Mouse (Mus musculus) gastrocnemius, adult 18-20 months (tissue): ENCODE data around the gene Tll2. TPM values are rescaled to one million over a fixed set of nuclear protein-coding genes. Genes with fewer than 3 reads are reported as not detected.

Source experiments
- DNase-seq: peaks from one replicate; pipeline ENCODE4 v3.0.0; 2021; ENCODE audit warnings: low spot score
- total RNA-seq, 2 experiments: library from RNA; stranded (reverse); gene quantifications; 2 replicates each; pipeline ENCODE4 v1.2.3; 2021

The Tll2 gene
- total RNA-seq, 2 experiments from 2014 or later, result 0.07 TPM

- no peak for DNase-seq
These were observed 118.1 kb downstream of the Tll2 start for GRCm38 (mm10) chr19:41088491-41088890.

- no peak for DNase-seq
These were observed 118.7 kb downstream of the Tll2 start for GRCm38 (mm10) chr19:41087901-41088300.

GRCm38 (mm10) chr19:41086700-41087099 is 119.9 kb downstream of the Tll2 start:
- DNase-seq, result peak; percentile 80

- DNase-seq, result no peak
These were observed 120.3 kb downstream of the Tll2 start for GRCm38 (mm10) chr19:41086289-41086688.

- DNase-seq, result no peak
These were observed 123.0 kb downstream of the Tll2 start for GRCm38 (mm10) chr19:41083646-41084045.

GRCm38 (mm10) chr19:41081589-41081988 is 125.0 kb downstream of the Tll2 start:
- DNase-seq, result no peak

- no peak for DNase-seq
These were observed 129.7 kb downstream of the Tll2 start, which contains the start of gene Opalin for GRCm38 (mm10) chr19:41076906-41077305. Opalin (minus strand) TSS chr19:41077113.

DNA sequence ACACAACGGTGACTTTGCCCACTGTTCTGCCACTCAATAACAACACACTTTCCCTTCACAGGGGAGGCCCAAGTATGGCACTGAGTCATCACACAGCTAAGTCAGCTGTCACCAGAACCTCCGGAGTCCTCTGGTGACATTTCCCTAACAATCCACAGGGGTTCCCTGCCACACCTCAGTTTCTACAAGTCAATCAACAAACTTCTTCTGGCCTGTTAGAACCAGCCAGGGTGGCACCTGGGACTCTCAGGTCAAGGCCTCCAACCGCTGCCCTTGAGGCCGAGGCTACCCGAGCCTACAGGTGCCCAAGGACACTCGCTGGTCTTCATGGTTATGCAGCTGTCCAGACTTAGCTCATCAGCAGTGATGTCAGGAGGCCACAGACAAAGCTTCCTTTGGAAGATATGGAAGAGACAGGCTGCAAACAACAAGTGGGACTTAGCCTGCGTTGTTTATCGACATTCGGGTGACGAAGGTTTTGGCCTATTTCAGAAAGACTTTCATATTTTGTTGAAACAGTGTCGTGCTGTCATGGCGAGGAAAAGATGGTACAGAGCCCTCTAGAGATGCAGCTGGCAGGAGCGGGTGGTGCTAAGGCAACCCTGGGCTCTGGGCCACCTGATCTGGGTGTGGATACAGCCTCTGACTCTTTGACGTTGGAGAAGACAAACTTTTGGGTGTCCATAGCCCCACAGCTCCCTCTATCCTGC is 132.7 kb downstream of the Tll2 start:
- no peak for DNase-seq

- peak; percentile 82 for DNase-seq
These were observed 135.1 kb downstream of the Tll2 start for GRCm38 (mm10) chr19:41071500-41071899.

DNA sequence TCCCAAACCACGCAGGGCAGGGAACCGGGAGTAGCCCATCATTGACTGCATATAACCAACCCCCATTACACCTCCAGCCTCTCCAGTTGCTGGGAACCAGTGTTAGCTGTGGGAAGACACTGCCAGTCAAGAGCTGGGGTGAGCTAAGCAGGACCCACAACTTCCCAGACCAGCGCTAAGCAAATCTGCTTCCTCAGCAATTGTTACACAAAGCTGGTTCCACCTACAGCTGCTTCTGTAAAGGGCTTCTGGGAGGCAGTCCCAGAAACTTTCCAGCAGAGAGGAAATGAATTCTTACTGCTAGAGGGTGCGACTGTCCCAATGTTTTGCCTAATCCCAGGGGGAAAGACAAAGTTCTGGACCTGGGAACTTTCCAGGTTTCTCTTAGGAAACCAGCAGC is 151.9 kb downstream of the Tll2 start:
- DNase-seq, result no peak

- no peak for DNase-seq
These were observed 153.1 kb downstream of the Tll2 start for GRCm38 (mm10) chr19:41053530-41053929.

DNA sequence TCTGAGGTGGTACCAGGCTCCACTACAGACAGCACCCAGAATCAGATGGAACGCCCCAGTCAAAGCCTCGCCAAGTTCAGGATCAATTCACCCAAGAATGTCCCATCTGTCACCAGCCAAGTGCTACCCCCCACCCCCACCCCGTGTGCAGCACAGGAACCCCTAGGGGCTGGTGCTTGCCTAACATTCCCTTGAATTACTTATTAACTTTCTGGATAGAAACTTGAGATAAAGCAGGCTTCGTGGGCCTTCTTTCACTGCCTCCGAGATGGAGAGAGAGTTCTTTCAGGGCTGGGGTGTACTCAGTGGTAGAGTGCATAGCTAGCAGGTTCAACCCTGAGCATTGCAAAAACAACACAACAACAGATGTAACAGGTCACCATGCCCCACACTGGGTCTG is 154.4 kb downstream of the Tll2 start:
- no peak for DNase-seq

- no peak for DNase-seq
These were observed 154.9 kb downstream of the Tll2 start for GRCm38 (mm10) chr19:41051714-41052113.

DNA sequence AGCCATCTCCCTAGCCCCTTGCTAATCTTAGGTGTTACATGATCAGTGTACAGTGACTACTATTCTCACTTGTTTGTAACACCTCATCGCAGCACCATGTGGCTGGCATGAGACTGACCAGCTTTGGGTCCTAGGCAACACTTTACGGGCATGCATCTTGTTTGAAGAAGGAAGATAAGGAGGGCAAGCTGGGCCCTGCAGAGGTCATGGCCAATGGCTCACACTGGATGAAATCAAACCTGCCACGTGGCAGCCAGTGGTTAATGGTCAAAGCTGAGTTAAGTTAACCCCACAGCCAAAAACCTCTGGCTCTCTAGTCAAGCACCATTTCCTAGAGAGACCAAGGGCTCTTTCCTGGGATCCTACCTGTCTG is 158.5 kb downstream of the Tll2 start:
- no peak for DNase-seq

GRCm38 (mm10) chr19:41047437-41048186 is 159.0 kb downstream of the Tll2 start:
- DNase-seq, result no peak

DNA sequence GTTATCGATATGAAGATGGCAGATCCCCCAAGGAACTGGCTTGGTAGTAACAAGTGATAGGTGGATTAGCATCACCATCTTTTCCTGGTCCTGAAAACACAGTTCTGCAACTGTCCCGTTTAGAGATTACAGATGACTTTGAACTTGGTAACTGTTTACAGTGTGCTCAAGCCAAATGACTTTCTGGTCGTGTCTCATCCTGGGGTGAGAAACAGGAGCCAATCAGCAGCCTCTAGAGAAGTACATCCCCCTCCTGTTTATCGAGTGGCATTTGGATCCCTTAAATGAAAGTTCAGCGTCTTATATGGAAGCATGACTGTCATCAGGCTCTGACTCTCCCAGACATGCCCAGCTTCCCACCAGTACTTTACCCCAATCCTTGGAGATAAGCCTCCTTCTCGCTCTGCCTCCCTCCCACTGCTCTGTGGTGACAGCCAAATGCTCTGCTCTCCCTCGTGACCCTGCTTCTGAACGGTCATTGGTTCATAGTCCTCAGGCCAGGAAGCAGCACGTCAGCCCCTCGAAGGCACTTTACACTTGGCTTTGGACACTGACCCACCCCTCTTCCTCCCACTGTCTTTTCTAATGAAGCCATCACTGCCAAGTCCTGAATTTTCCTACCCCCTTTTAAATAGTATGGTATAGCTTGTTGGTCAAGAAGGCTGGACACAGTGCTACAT is 161.4 kb downstream of the Tll2 start:
- DNase-seq, result no peak

GRCm38 (mm10) chr19:41039110-41039509 is 167.5 kb downstream of the Tll2 start:
- DNase-seq, result no peak

DNA sequence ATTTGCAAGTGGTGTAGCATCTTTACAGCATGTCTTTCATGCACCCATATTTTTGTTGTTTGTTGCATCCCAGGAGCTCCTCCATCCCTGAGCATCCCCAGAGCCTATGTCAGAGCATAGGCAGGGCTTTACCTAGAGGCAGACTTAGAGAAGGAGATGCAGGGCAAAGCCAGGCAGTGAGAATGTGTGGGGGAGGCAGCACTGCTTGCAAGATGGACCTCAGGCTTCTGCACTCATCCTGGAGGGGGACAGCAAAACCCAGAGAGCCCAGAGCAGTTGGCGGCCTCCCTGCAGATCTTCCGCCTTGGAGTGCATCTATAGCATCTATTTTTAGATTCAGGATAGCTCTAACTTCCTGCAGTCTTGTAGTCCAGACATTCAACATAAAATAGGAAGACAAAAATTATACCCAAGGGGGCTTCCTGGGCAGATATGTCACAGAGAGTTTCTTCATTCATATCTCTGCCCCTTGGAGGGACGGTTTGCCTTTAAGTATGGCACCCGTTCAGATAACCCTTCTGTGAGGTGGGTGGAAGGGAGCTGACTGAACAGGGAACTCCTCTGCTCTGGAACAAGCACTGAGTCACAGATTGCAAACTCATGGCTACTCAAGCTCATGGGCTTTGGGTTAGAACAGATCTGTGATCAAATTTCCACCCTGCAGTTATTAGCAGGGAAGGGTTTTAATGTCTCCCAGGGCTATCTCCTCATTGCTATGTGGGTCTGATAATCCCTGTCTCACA is 170.7 kb downstream of the Tll2 start:
- DNase-seq, result no peak
